In the genomic region with DNA sequence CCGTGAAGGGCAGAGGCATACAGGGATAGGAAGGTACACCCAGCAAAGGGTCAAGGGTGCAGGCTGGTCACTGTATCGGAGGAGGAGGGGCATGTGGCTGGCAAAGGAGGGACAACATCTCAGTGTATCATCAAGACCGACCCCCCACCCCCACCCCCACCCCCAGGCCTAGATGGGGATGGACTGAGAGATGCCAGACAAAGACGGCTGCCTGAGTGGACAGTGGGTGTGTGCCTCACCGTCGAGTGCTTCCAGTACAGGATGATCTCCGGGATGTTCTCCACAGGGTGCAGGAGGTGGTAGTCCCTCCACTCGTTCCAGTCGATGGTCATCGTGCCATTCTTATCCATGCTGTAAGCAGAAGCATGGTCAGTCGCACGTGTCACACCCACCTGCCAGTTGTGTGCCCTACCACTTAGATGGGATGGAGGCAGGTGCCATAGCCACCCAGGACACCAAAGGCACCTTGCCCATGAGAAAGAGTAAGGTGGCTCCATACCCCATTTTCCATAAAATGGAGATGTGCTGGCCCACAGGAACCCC, we compare ENCODE assay signal across 23 mouse cellular contexts. TPM values are rescaled to one million over a fixed set of nuclear protein-coding genes. Genes with fewer than 3 reads are reported as not detected.
A peak's percentile ranks its signal among the peaks of the same experiment; 100 is the strongest.
DNase-seq lines count a peak whose midpoint lies in the region; ATAC-seq and TF ChIP-seq lines count a peak whose summit lies in the region.
"Had no signal": no experiment of that assay in that cellular context is flagged by ENCODE, and none has a peak within 500 bp of the region (broad histone marks: within the 10 kb centered on the region; RNA-seq: fewer than 3 reads in every experiment).

No protein-coding gene starts in this region.

- H3K27ac ChIP-seq in gastrocnemius, adult 2 months: peak overlapping the region; percentile 97
- peak overlapping the region; percentile 86 for H3K27ac ChIP-seq in liver, adult 2 months (replicated peaks; ENCODE audit: insufficient read depth, low read depth, low read length)
- no peak overlapping the region for H3K27ac ChIP-seq in midbrain, embryonic 11.5 days (ENCODE audit: low read depth, low read length)
- no peak overlapping the region for H3K27ac ChIP-seq in midbrain, embryonic 14.5 days (replicated peaks; ENCODE audit: low read depth, low read length)
- peak overlapping the region; percentile 88 for H3K27ac ChIP-seq in liver, postnatal 0 days (ENCODE audit: low read depth)
- H3K27ac ChIP-seq: heart, embryonic 13.5 days; hindbrain, embryonic 14.5 days; limb, embryonic 12.5 days; liver, embryonic 14.5 days; neural tube, embryonic 12.5 days had no signal

- H3K9me3 ChIP-seq in midbrain, embryonic 11.5 days (ENCODE audit: control insufficient read depth, low read length): no peaks in the 10 kb centered on the region
- H3K9me3 ChIP-seq in midbrain, embryonic 14.5 days (ENCODE audit: control insufficient read depth, low read length): no peaks in the 10 kb centered on the region
- no peaks in the 10 kb centered on the region for H3K9me3 ChIP-seq in liver, postnatal 0 days (ENCODE audit: low read length)
- H3K9me3 ChIP-seq: heart, embryonic 13.5 days; limb, embryonic 12.5 days; neural tube, embryonic 12.5 days had no signal

- peak overlapping the region; percentile 89 for H3K4me3 ChIP-seq in gastrocnemius, adult 2 months
- H3K4me3 ChIP-seq in liver, adult 2 months (ENCODE audit: insufficient read depth, low read depth, low read length): peak overlapping the region; percentile 61; the same call in 1 of the 2 replicates
- no peak overlapping the region for H3K4me3 ChIP-seq in midbrain, embryonic 11.5 days (ENCODE audit: low read depth, low read length)
- H3K4me3 ChIP-seq in midbrain, embryonic 14.5 days (replicated peaks; ENCODE audit: low read depth, low read length): no peak overlapping the region
- peak overlapping the region; percentile 59; the same call in 1 of the 2 replicates for H3K4me3 ChIP-seq in liver, postnatal 0 days (ENCODE audit: low read depth, low read length)
- H3K4me3 ChIP-seq: erythroblast, embryonic 14.5 days; heart, embryonic 13.5 days; limb, embryonic 12.5 days; myocyte; neural tube, embryonic 12.5 days had no signal

- TF ChIP-seq POLR2A in liver, adult 2 months (IDR thresholded peaks at IDR 0.05; ENCODE audit: extremely low read depth, insufficient read depth, low read length): 0 out of 2 replicates have a peak, but pooled peaks have one; percentile 35

- peak overlapping the region; percentile 78 for H3K9ac ChIP-seq in liver, adult 2 months (ENCODE audit: low read depth, low read length)
- no peak overlapping the region for H3K9ac ChIP-seq in midbrain, embryonic 11.5 days (ENCODE audit: low read length)
- H3K9ac ChIP-seq in midbrain, embryonic 14.5 days (replicated peaks; ENCODE audit: low read length): no peak overlapping the region
- peak overlapping the region; percentile 38 for H3K9ac ChIP-seq in liver, postnatal 0 days (replicated peaks)
- H3K9ac ChIP-seq: heart, embryonic 13.5 days; hindbrain, embryonic 14.5 days; limb, embryonic 12.5 days; liver, embryonic 14.5 days; neural tube, embryonic 12.5 days had no signal

- WGBS in liver, adult 2 months: 26% methylated on average over 12 of the region's 12 CpGs
- WGBS in midbrain, embryonic 11.5 days: 92% methylated on average over 12 of the region's 12 CpGs
- WGBS in midbrain, embryonic 14.5 days: 93% methylated on average over 12 of the region's 12 CpGs
- WGBS in liver, postnatal 0 days (ENCODE audit: insufficient replicate concordance): 85% methylated on average over 12 of the region's 12 CpGs

- no peak for ATAC-seq in midbrain, embryonic 11.5 days (ENCODE audit: low FRiP score)
- ATAC-seq in midbrain, embryonic 14.5 days (ENCODE audit: low FRiP score, low TSS enrichment): no peak
- no peak for ATAC-seq in liver, postnatal 0 days
- ATAC-seq: forebrain, embryonic 16.5 days; Patski had no signal

- no peaks in the 10 kb centered on the region for H3K27me3 ChIP-seq in liver, adult 2 months (ENCODE audit: control insufficient read depth, insufficient read depth, low read length)
- H3K27me3 ChIP-seq in midbrain, embryonic 11.5 days (ENCODE audit: control insufficient read depth, insufficient read depth, low read length): no peaks in the 10 kb centered on the region
- H3K27me3 ChIP-seq in midbrain, embryonic 14.5 days (ENCODE audit: control insufficient read depth, insufficient read depth, low read length): no peaks in the 10 kb centered on the region
- no peaks in the 10 kb centered on the region for H3K27me3 ChIP-seq in liver, postnatal 0 days (ENCODE audit: insufficient read depth, low read length)
- H3K27me3 ChIP-seq: heart, embryonic 13.5 days; limb, embryonic 12.5 days; neural tube, embryonic 12.5 days; Patski had no signal

- peaks cover 53% of the 10 kb centered on the region for H3K36me3 ChIP-seq in liver, adult 2 months (ENCODE audit: control insufficient read depth, insufficient read depth, low read length)
- H3K36me3 ChIP-seq in midbrain, embryonic 11.5 days (ENCODE audit: control insufficient read depth, insufficient read depth, low read length): peaks cover 30% of the 10 kb centered on the region
- peaks cover 64% of the 10 kb centered on the region for H3K36me3 ChIP-seq in midbrain, embryonic 14.5 days (ENCODE audit: control insufficient read depth, insufficient read depth, low read length)
- peaks cover 61% of the 10 kb centered on the region for H3K36me3 ChIP-seq in liver, postnatal 0 days (replicated peaks; ENCODE audit: insufficient read depth, low read length)

- intact Hi-C loops in gastrocnemius, adult 2 months (cut with DNase I): no loop called here
- intact Hi-C loops in gastrocnemius, postnatal 36 days (cut with DNase I): no loop called here

- DNase-seq in gastrocnemius, adult 2 months: peak; percentile 56
- no peak for DNase-seq in gastrocnemius, postnatal 36 days
- DNase-seq in liver, adult 2 months (ENCODE audit: extremely low read depth, low read depth, low spot score): peak; percentile 82
- no peak for DNase-seq in liver
- DNase-seq in midbrain, embryonic 11.5 days (ENCODE audit: low spot score, missing footprints): peak; percentile 57
- DNase-seq in midbrain, embryonic 14.5 days: no peak
- no peak for DNase-seq in liver, postnatal 0 days
- DNase-seq: layer of hippocampus, adult 9-11 months; right cerebral cortex, adult 18-20 months; spleen, adult 18-20 months; thymus, adult 2 months; thymus, postnatal 36 days had no signal

- no peak for TF ChIP-seq EP300 in liver, postnatal 0 days (IDR thresholded peaks at IDR 0.05; ENCODE audit: low read depth)

- TF ChIP-seq CTCF in gastrocnemius, adult 2 months (IDR thresholded peaks at IDR 0.05): no peak
- TF ChIP-seq CTCF in liver, adult 2 months (IDR thresholded peaks at IDR 0.05; ENCODE audit: low read depth, low read length): no peak
- TF ChIP-seq CTCF in liver, postnatal 0 days (IDR thresholded peaks at IDR 0.05; ENCODE audit: low read depth): no peak

- H3K4me2 ChIP-seq in midbrain, embryonic 11.5 days: no peak overlapping the region
- H3K4me2 ChIP-seq in midbrain, embryonic 14.5 days (ENCODE audit: low read length): no peak overlapping the region
- peak overlapping the region; percentile 67 for H3K4me2 ChIP-seq in liver, postnatal 0 days (ENCODE audit: low read depth, low read length)
- H3K4me2 ChIP-seq: heart, embryonic 13.5 days; hindbrain, embryonic 14.5 days; limb, embryonic 12.5 days; neural tube, embryonic 12.5 days had no signal

- H3K4me1 ChIP-seq in liver, adult 2 months (ENCODE audit: control insufficient read depth, insufficient read depth, low read length): peaks cover 38% of the 10 kb centered on the region
- peaks cover 17% of the 10 kb centered on the region for H3K4me1 ChIP-seq in midbrain, embryonic 11.5 days (ENCODE audit: control insufficient read depth, insufficient read depth, low read length)
- H3K4me1 ChIP-seq in midbrain, embryonic 14.5 days (ENCODE audit: control insufficient read depth, insufficient read depth, low read length): peaks cover 18% of the 10 kb centered on the region
- peaks cover 21% of the 10 kb centered on the region for H3K4me1 ChIP-seq in liver, postnatal 0 days (ENCODE audit: insufficient read depth)

- H3K79me2 ChIP-seq in liver, adult 2 months (ENCODE audit: control insufficient read depth, insufficient read depth, low read length): peaks cover 3% of the 10 kb centered on the region; the same call in 1 of the 2 replicates

RNA-seq across cellular contexts. Expression of gene Ptges2, which starts 24.4 kb away (rescaled TPM):
- 10 to 100 TPM; 34.7 to 51.1 TPM for total RNA-seq in gastrocnemius, adult 2 months (2021)
- total RNA-seq in gastrocnemius, postnatal 36 days (2021): 10 to 100 TPM; 41.3 to 45.0 TPM
- total RNA-seq in liver, adult 2 months (2014; rRNA removed): 22.6 and 30.7 TPM in 2 replicates
- polyA plus RNA-seq in liver, adult 2 months (2012; rRNA removed): 24.4 and 25.5 TPM in 2 replicates
- polyA plus RNA-seq in midbrain, embryonic 11.5 days (2014; fragmentation: Nextera tagmentation; extraction: Ambion mirVana): 24.7 and 25.4 TPM in 2 replicates
- polyA plus RNA-seq in midbrain, embryonic 14.5 days (2014; fragmentation: Nextera tagmentation; extraction: Ambion mirVana): 46.2 and 64.4 TPM in 2 replicates
- polyA plus RNA-seq in liver, postnatal 0 days (2015; fragmentation: Nextera tagmentation; extraction: Ambion mirVana): 13.8 and 15.7 TPM in 2 replicates

RNA-seq across cellular contexts. Expression of gene Naif1, which starts 30.1 kb away (rescaled TPM):
- 1 to 10 TPM; 2.2 to 2.3 TPM for total RNA-seq in gastrocnemius, adult 2 months (2021)
- total RNA-seq in gastrocnemius, postnatal 36 days (2021): 1 to 10 TPM; 1.8 to 1.9 TPM
- total RNA-seq in liver, adult 2 months (2014; rRNA removed): 0.67 and 0.83 TPM in 2 replicates
- polyA plus RNA-seq in liver, adult 2 months (2012; rRNA removed): 2.9 and 3.0 TPM in 2 replicates
- polyA plus RNA-seq in midbrain, embryonic 11.5 days (2014; fragmentation: Nextera tagmentation; extraction: Ambion mirVana): 6.3 and 6.4 TPM in 2 replicates
- polyA plus RNA-seq in midbrain, embryonic 14.5 days (2014; fragmentation: Nextera tagmentation; extraction: Ambion mirVana): 5.3 and 5.6 TPM in 2 replicates
- 1.6 and 1.8 TPM in 2 replicates for polyA plus RNA-seq in liver, postnatal 0 days (2015; fragmentation: Nextera tagmentation; extraction: Ambion mirVana)

RNA-seq across cellular contexts. Expression of gene Slc25a25, which starts 31.1 kb away (rescaled TPM):
- 100 to 1,000 TPM in 1 of 2 experiments, 10 to 100 TPM in 1; 45.3 to 211 TPM for total RNA-seq in gastrocnemius, adult 2 months (2021)
- 100 to 1,000 TPM in 1 of 2 experiments, 10 to 100 TPM in 1; 71.7 to 145 TPM for total RNA-seq in gastrocnemius, postnatal 36 days (2021)
- total RNA-seq in liver, adult 2 months (2014; rRNA removed): 40.0 and 41.9 TPM in 2 replicates
- polyA plus RNA-seq in liver, adult 2 months (2012; rRNA removed): 57.9 and 124 TPM in 2 replicates
- 20.0 and 20.4 TPM in 2 replicates for polyA plus RNA-seq in midbrain, embryonic 11.5 days (2014; fragmentation: Nextera tagmentation; extraction: Ambion mirVana)
- polyA plus RNA-seq in midbrain, embryonic 14.5 days (2014; fragmentation: Nextera tagmentation; extraction: Ambion mirVana): 36.3 and 41.5 TPM in 2 replicates
- 32.4 and 36.9 TPM in 2 replicates for polyA plus RNA-seq in liver, postnatal 0 days (2015; fragmentation: Nextera tagmentation; extraction: Ambion mirVana)

RNA-seq across cellular contexts. Expression of gene Lcn2, which starts 32.1 kb away (rescaled TPM):
- total RNA-seq in gastrocnemius, adult 2 months (2021): 1 to 10 TPM; 2.6 to 3.4 TPM
- 1 to 10 TPM; 1.4 to 3.7 TPM for total RNA-seq in gastrocnemius, postnatal 36 days (2021)
- total RNA-seq in liver, adult 2 months (2014; rRNA removed): 2.1 and 10.0 TPM in 2 replicates
- 29.3 and 45.5 TPM in 2 replicates for polyA plus RNA-seq in liver, adult 2 months (2012; rRNA removed)
- 0.30 TPM in 1 of 2 replicates, not detected in the other for polyA plus RNA-seq in midbrain, embryonic 11.5 days (2014; fragmentation: Nextera tagmentation; extraction: Ambion mirVana)
- not detected in 2 replicates for polyA plus RNA-seq in midbrain, embryonic 14.5 days (2014; fragmentation: Nextera tagmentation; extraction: Ambion mirVana)
- 411 and 419 TPM in 2 replicates for polyA plus RNA-seq in liver, postnatal 0 days (2015; fragmentation: Nextera tagmentation; extraction: Ambion mirVana)
- total RNA-seq: MEL; midbrain, postnatal 0 days had no signal
- polyA plus RNA-seq: forebrain, embryonic 16.5 days had no signal

RNA-seq across cellular contexts. Expression of gene 1110008P14Rik, which starts 38.4 kb away (rescaled TPM):
- total RNA-seq in gastrocnemius, adult 2 months (2021): 10 to 100 TPM; 34.3 to 43.2 TPM
- total RNA-seq in gastrocnemius, postnatal 36 days (2021): 10 to 100 TPM; 36.4 to 44.0 TPM
- total RNA-seq in liver, adult 2 months (2014; rRNA removed): 25.8 and 32.5 TPM in 2 replicates
- 103 and 144 TPM in 2 replicates for polyA plus RNA-seq in liver, adult 2 months (2012; rRNA removed)
- polyA plus RNA-seq in midbrain, embryonic 11.5 days (2014; fragmentation: Nextera tagmentation; extraction: Ambion mirVana): 46.4 and 49.4 TPM in 2 replicates
- polyA plus RNA-seq in midbrain, embryonic 14.5 days (2014; fragmentation: Nextera tagmentation; extraction: Ambion mirVana): 107 and 153 TPM in 2 replicates
- 30.1 and 32.2 TPM in 2 replicates for polyA plus RNA-seq in liver, postnatal 0 days (2015; fragmentation: Nextera tagmentation; extraction: Ambion mirVana)

Comparison
In these comparisons a context has a peak if more than half of its experiments do, and no peak if none do; other contexts are left out.
1. DNase-seq: peak in gastrocnemius, adult 2 months (single experiment), liver, adult 2 months (single experiment) and midbrain, embryonic 11.5 days (single experiment); none in gastrocnemius, postnatal 36 days (0 of 2), liver (single experiment), midbrain, embryonic 14.5 days (single experiment) and liver, postnatal 0 days (single experiment).
2. H3K27ac ChIP-seq: peak in gastrocnemius, adult 2 months (single experiment), liver, adult 2 months (single experiment) and liver, postnatal 0 days (single experiment); none in midbrain, embryonic 11.5 days (single experiment) and midbrain, embryonic 14.5 days (single experiment).
3. H3K4me3 ChIP-seq: peak in gastrocnemius, adult 2 months (single experiment), liver, adult 2 months (single experiment) and liver, postnatal 0 days (single experiment); none in midbrain, embryonic 11.5 days (single experiment) and midbrain, embryonic 14.5 days (single experiment).
4. H3K9ac ChIP-seq: peak in liver, adult 2 months (single experiment) and liver, postnatal 0 days (single experiment); none in midbrain, embryonic 11.5 days (single experiment) and midbrain, embryonic 14.5 days (single experiment).